12 mouse cellular contexts compared by ENCODE assay signal in the genomic region with DNA sequence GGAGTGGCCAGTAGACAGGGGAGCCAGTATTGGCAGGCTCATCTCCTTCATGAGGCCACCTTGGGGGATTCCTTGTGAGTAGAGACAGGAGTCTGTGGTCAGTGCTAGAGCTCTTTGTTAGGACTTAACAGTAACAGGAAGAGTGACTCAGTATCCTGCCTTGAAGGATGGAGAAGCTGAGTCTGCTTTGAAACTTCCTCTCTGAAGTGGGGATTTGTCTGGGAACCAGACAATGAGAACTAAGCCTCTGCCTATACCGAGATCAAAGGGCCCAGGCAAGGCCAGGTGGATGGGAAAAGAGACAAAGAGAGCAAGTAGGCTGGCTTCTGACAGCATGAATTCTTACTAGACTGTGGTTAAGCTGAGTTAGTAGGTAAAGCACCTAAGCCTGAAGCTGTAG.
DNase-seq lines count a peak whose midpoint lies in the region; ATAC-seq lines count a peak whose summit lies in the region.
"Had no signal": no experiment of that assay in that cellular context is flagged by ENCODE, and none has a peak within 500 bp of the region (broad histone marks: within the 10 kb centered on the region; RNA-seq: fewer than 3 reads in every experiment).

No protein-coding gene starts in this region.

- H3K4me1 ChIP-seq in heart, embryonic 15.5 days (replicated peaks) = peaks cover 4% of the 10 kb centered on the region; the same call in 1 of the 2 replicates
- H3K4me1 ChIP-seq in embryonic facial prominence, embryonic 10.5 days = peaks cover 28% of the 10 kb centered on the region
- peaks cover 13% of the 10 kb centered on the region for H3K4me1 ChIP-seq in kidney, embryonic 16.5 days (ENCODE audit: insufficient read depth, low read length)

- H3K27ac ChIP-seq in heart, embryonic 15.5 days = no peak overlapping the region
- H3K27ac ChIP-seq in embryonic facial prominence, embryonic 10.5 days (replicated peaks) = peak overlapping the region; percentile 59
- no peak overlapping the region for H3K27ac ChIP-seq in kidney, embryonic 16.5 days (ENCODE audit: low read length)
- H3K27ac ChIP-seq: embryonic facial prominence, embryonic 12.5 days; hindbrain, embryonic 10.5 days; kidney, embryonic 15.5 days; left cerebral cortex, adult 2 months had no signal

- intact Hi-C loops in heart, postnatal 25 days (cut with DNase I) = no loop called here

- no peaks in the 10 kb centered on the region for H3K9me3 ChIP-seq in heart, embryonic 15.5 days (replicated peaks)
- H3K9me3 ChIP-seq in embryonic facial prominence, embryonic 10.5 days = 0 out of 2 replicates have a peak, but pooled peaks cover 2% of the 10 kb centered on the region
- no peaks in the 10 kb centered on the region for H3K9me3 ChIP-seq in kidney, embryonic 16.5 days (ENCODE audit: low read length)
- H3K9me3 ChIP-seq: embryonic facial prominence, embryonic 12.5 days; hindbrain, embryonic 10.5 days; kidney, embryonic 15.5 days had no signal

- H3K36me3 ChIP-seq in heart, embryonic 15.5 days = no peaks in the 10 kb centered on the region
- no peaks in the 10 kb centered on the region for H3K36me3 ChIP-seq in embryonic facial prominence, embryonic 10.5 days (replicated peaks)
- no peaks in the 10 kb centered on the region for H3K36me3 ChIP-seq in kidney, embryonic 16.5 days (ENCODE audit: insufficient read depth, low read length)
- H3K36me3 ChIP-seq: embryonic facial prominence, embryonic 12.5 days; hindbrain, embryonic 10.5 days; kidney, embryonic 15.5 days had no signal

- ATAC-seq in heart, embryonic 15.5 days (replicated peaks; ENCODE audit: insufficient number of reproducible peaks, insufficient read depth, low FRiP score, low read depth) = peak; percentile 43; the same call in 1 of the 2 replicates
- ATAC-seq in megakaryocyte progenitor cell, adult 5-6 weeks (replicated peaks; ENCODE audit: poor library complexity) = peak; percentile 88
- no peak for ATAC-seq in kidney, embryonic 16.5 days (ENCODE audit: low FRiP score, low TSS enrichment)

- DNase-seq in heart, postnatal 25 days (ENCODE audit: low spot score) = no peak
- peak; percentile 31 for DNase-seq in CD4-positive helper T cell, adult 2 months (ENCODE audit: low read depth, low spot score)
- no peak for DNase-seq in embryonic facial prominence, embryonic 10.5 days (ENCODE audit: low spot score)
- no peak for DNase-seq in kidney, adult 8-10 months
- DNase-seq in right cerebral cortex, adult 2 months (ENCODE audit: low spot score in 2 of 2) = no peak

- H3K9ac ChIP-seq in heart, embryonic 15.5 days = no peak overlapping the region
- no peak overlapping the region for H3K9ac ChIP-seq in kidney, embryonic 16.5 days (replicated peaks; ENCODE audit: low read length)
- H3K9ac ChIP-seq: embryonic facial prominence, embryonic 12.5 days; kidney, embryonic 15.5 days had no signal

- no peaks in the 10 kb centered on the region for H3K27me3 ChIP-seq in heart, embryonic 15.5 days
- H3K27me3 ChIP-seq in embryonic facial prominence, embryonic 10.5 days (replicated peaks; ENCODE audit: low read depth, poor library complexity, severe bottlenecking) = no peaks in the 10 kb centered on the region
- H3K27me3 ChIP-seq in kidney, embryonic 16.5 days (ENCODE audit: insufficient read depth, low read length) = no peaks in the 10 kb centered on the region
- H3K27me3 ChIP-seq: embryonic facial prominence, embryonic 12.5 days; kidney, embryonic 15.5 days had no signal

- H3K4me3 ChIP-seq in heart, embryonic 15.5 days = no peak overlapping the region
- no peak overlapping the region for H3K4me3 ChIP-seq in embryonic facial prominence, embryonic 10.5 days
- H3K4me3 ChIP-seq in kidney, embryonic 16.5 days (ENCODE audit: low read length) = no peak overlapping the region
- H3K4me3 ChIP-seq: embryonic facial prominence, embryonic 12.5 days; hindbrain, embryonic 10.5 days; kidney, embryonic 15.5 days; left cerebral cortex, adult 2 months had no signal

- 30% methylated on average over 1 of the region's 1 CpGs for WGBS in heart, embryonic 15.5 days
- WGBS in embryonic facial prominence, embryonic 10.5 days = 47% methylated on average over 1 of the region's 1 CpGs
- 30% methylated on average over 1 of the region's 1 CpGs for WGBS in kidney, embryonic 16.5 days

- no peak overlapping the region for H3K4me2 ChIP-seq in heart, embryonic 15.5 days
- no peak overlapping the region for H3K4me2 ChIP-seq in kidney, embryonic 16.5 days (replicated peaks; ENCODE audit: low read depth, low read length)
- H3K4me2 ChIP-seq: embryonic facial prominence, embryonic 12.5 days; kidney, embryonic 15.5 days had no signal
